10 mouse cellular contexts compared by ENCODE assay signal in genomic region chr14:61085325-61085724, GRCm38 (mm10). TPM values are rescaled to one million over a fixed set of nuclear protein-coding genes. Genes with fewer than 3 reads are reported as not detected.
A peak's percentile ranks its signal among the peaks of the same experiment; 100 is the strongest.
DNase-seq lines count a peak whose midpoint lies in the region; ATAC-seq lines count a peak whose summit lies in the region.
"Had no signal": no experiment of that assay in that cellular context is flagged by ENCODE, and none has a peak within 500 bp of the region (broad histone marks: within the 10 kb centered on the region; RNA-seq: fewer than 3 reads in every experiment).

No protein-coding gene starts in this region.

- H3K36me3 ChIP-seq in forebrain, embryonic 14.5 days (ENCODE audit: control insufficient read depth, insufficient read depth, low read length): no peaks in the 10 kb centered on the region
- no peaks in the 10 kb centered on the region for H3K36me3 ChIP-seq in forebrain, embryonic 15.5 days
- H3K36me3 ChIP-seq in neural tube, embryonic 15.5 days: no peaks in the 10 kb centered on the region
- H3K36me3 ChIP-seq: heart, embryonic 13.5 days had no signal

- no peaks in the 10 kb centered on the region for H3K4me1 ChIP-seq in forebrain, embryonic 14.5 days (ENCODE audit: control insufficient read depth, insufficient read depth, low read length)
- H3K4me1 ChIP-seq in forebrain, embryonic 15.5 days: no peaks in the 10 kb centered on the region
- H3K4me1 ChIP-seq in neural tube, embryonic 15.5 days: no peaks in the 10 kb centered on the region

- H3K27ac ChIP-seq in forebrain, embryonic 14.5 days (ENCODE audit: low read depth, low read length): no peak overlapping the region
- no peak overlapping the region for H3K27ac ChIP-seq in forebrain, embryonic 15.5 days (replicated peaks)
- H3K27ac ChIP-seq in neural tube, embryonic 15.5 days (replicated peaks): no peak overlapping the region
- H3K27ac ChIP-seq: heart, embryonic 13.5 days had no signal

- H3K9ac ChIP-seq in forebrain, embryonic 14.5 days (ENCODE audit: low read length): no peak overlapping the region
- no peak overlapping the region for H3K9ac ChIP-seq in forebrain, embryonic 15.5 days (replicated peaks)
- H3K9ac ChIP-seq in neural tube, embryonic 15.5 days (replicated peaks): no peak overlapping the region
- H3K9ac ChIP-seq: heart, embryonic 13.5 days had no signal

- no peak for ATAC-seq in forebrain, embryonic 14.5 days
- no peak for ATAC-seq in forebrain, embryonic 15.5 days (replicated peaks)
- no peak for ATAC-seq in neural tube, embryonic 15.5 days (ENCODE audit: low FRiP score)

- H3K4me2 ChIP-seq in forebrain, embryonic 14.5 days (ENCODE audit: low read length): no peak overlapping the region
- no peak overlapping the region for H3K4me2 ChIP-seq in forebrain, embryonic 15.5 days (replicated peaks)
- H3K4me2 ChIP-seq in neural tube, embryonic 15.5 days: no peak overlapping the region
- H3K4me2 ChIP-seq: heart, embryonic 13.5 days had no signal

- no peaks in the 10 kb centered on the region for H3K9me3 ChIP-seq in forebrain, embryonic 14.5 days (replicated peaks; ENCODE audit: control insufficient read depth, low read length)
- no peaks in the 10 kb centered on the region for H3K9me3 ChIP-seq in forebrain, embryonic 15.5 days
- H3K9me3 ChIP-seq in neural tube, embryonic 15.5 days (replicated peaks): 0 out of 2 replicates have a peak, but pooled peaks cover 2% of the 10 kb centered on the region
- H3K9me3 ChIP-seq: heart, embryonic 13.5 days had no signal

- peak; percentile 55 for DNase-seq in forebrain, embryonic 14.5 days (ENCODE audit: low spot score)
- peak; percentile 30 for DNase-seq in neural tube, embryonic 10.5 days (ENCODE audit: extremely low spot score, low spot score)
- DNase-seq in embryo, embryonic 10.5 days (ENCODE audit: low spot score): peak; percentile 70
- peak; percentile 39 to 62 for DNase-seq in layer of hippocampus, postnatal 10 days (ENCODE audit: low spot score in 2 of 2)
- DNase-seq in lung, postnatal 25 days (ENCODE audit: low spot score): peak; percentile 49
- DNase-seq in thymus, postnatal 4 days: peak; percentile 40

- no peak overlapping the region for H3K4me3 ChIP-seq in forebrain, embryonic 14.5 days (ENCODE audit: low read depth, low read length)
- no peak overlapping the region for H3K4me3 ChIP-seq in forebrain, embryonic 15.5 days
- no peak overlapping the region for H3K4me3 ChIP-seq in neural tube, embryonic 15.5 days (replicated peaks)
- H3K4me3 ChIP-seq: heart, embryonic 13.5 days had no signal

- no peaks in the 10 kb centered on the region for H3K27me3 ChIP-seq in forebrain, embryonic 14.5 days (replicated peaks; ENCODE audit: control insufficient read depth, insufficient read depth, low read length)
- no peaks in the 10 kb centered on the region for H3K27me3 ChIP-seq in forebrain, embryonic 15.5 days
- H3K27me3 ChIP-seq in neural tube, embryonic 15.5 days (replicated peaks): no peaks in the 10 kb centered on the region
- H3K27me3 ChIP-seq: heart, embryonic 13.5 days had no signal

- 74% methylated on average over 3 of the region's 3 CpGs for WGBS in forebrain, embryonic 14.5 days
- WGBS in forebrain, embryonic 15.5 days: 70% methylated on average over 3 of the region's 3 CpGs
- 78% methylated on average over 3 of the region's 3 CpGs for WGBS in neural tube, embryonic 15.5 days

RNA-seq across cellular contexts. Expression of gene Tnfrsf19, which starts 39.0 kb away (rescaled TPM):
- 64.2 and 71.9 TPM in 2 replicates for polyA plus RNA-seq in forebrain, embryonic 14.5 days (2014; fragmentation: Nextera tagmentation; extraction: Ambion mirVana)
- 45.1 and 50.0 TPM in 2 replicates for polyA plus RNA-seq in forebrain, embryonic 15.5 days (2015; fragmentation: Nextera tagmentation; extraction: Ambion mirVana)
- 28.8 and 30.3 TPM in 2 replicates for polyA plus RNA-seq in neural tube, embryonic 15.5 days (2015; fragmentation: Nextera tagmentation; extraction: Ambion mirVana)
- 10 to 100 TPM; 75.9 to 87.9 TPM for total RNA-seq in layer of hippocampus, postnatal 10 days (2021)
- total RNA-seq: MEL had no signal

RNA-seq across cellular contexts. Expression of gene Sacs, which starts 52.9 kb away (rescaled TPM):
- polyA plus RNA-seq in forebrain, embryonic 14.5 days (2014; fragmentation: Nextera tagmentation; extraction: Ambion mirVana): 7.9 and 10.5 TPM in 2 replicates
- 8.1 TPM in 2 replicates for polyA plus RNA-seq in forebrain, embryonic 15.5 days (2015; fragmentation: Nextera tagmentation; extraction: Ambion mirVana)
- polyA plus RNA-seq in neural tube, embryonic 15.5 days (2015; fragmentation: Nextera tagmentation; extraction: Ambion mirVana): 7.5 and 8.0 TPM in 2 replicates
- 10 to 100 TPM; 52.8 to 54.3 TPM for total RNA-seq in layer of hippocampus, postnatal 10 days (2021)
